Mouse (Mus musculus) stomach, postnatal 0 days (tissue): ENCODE data around the gene Zdhhc17.
A peak's percentile ranks its signal among the peaks of the same experiment; 100 is the strongest.

ENCODE experiments used
- CTCF ChIP-seq: IDR thresholded peaks from 2 replicates; pipeline ENCODE4 v1.5.1; 2016; ENCODE audit warnings: antibody characterized with exemption, low read depth, mild to moderate bottlenecking, moderate library complexity
- EP300 ChIP-seq: optimal IDR thresholded peaks from 2 replicates; pipeline ENCODE3; 2016; ENCODE audit warnings: antibody characterized with exemption

GRCm38 (mm10) chr10:110962172-110962571, 47.8 kb downstream of the Zdhhc17 start:
- TF ChIP-seq CTCF (peak; percentile 60), EP300 (no peak)
